Mouse (Mus musculus) midbrain, embryonic 15.5 days (tissue): ENCODE measurements around the gene Itga1. TPM values are rescaled to one million over a fixed set of nuclear protein-coding genes. Genes with fewer than 3 reads are reported as not detected.

Experiments
- ATAC-seq: fragments of 200-750 bp; cut with Nextera tagmentation; replicated peaks from 2 replicates; pipeline ENCODE4 v1.8.0; 2017; ENCODE audit warnings: moderate TSS enrichment
- H3K27ac ChIP-seq: fragments of 300-500 bp; sonication (generic); 2 replicates; pipeline ENCODE4 v1.5.1; 2015; ENCODE audit warnings: mild to moderate bottlenecking, inconsistent platforms
- H3K27me3 ChIP-seq: fragments of 300-500 bp; sonication (generic); replicated peaks from 2 replicates; pipeline ENCODE4 v1.6.1; 2015; ENCODE audit warnings: inconsistent platforms
- H3K36me3 ChIP-seq: fragments of 300-500 bp; sonication (generic); replicated peaks from 2 replicates; pipeline ENCODE4 v1.6.1; 2015; ENCODE audit warnings: inconsistent platforms
- H3K4me1 ChIP-seq: fragments of 300-500 bp; sonication (generic); 2 replicates; pipeline ENCODE4 v1.6.1; 2015; ENCODE audit warnings: inconsistent platforms
- H3K4me2 ChIP-seq: fragments of 300-500 bp; sonication (generic); 2 replicates; pipeline ENCODE4 v1.6.1; 2015; ENCODE audit warnings: inconsistent platforms, mild to moderate bottlenecking, moderate library complexity
- H3K4me3 ChIP-seq: fragments of 300-500 bp; sonication (generic); 2 replicates; pipeline ENCODE4 v1.5.1; 2015; ENCODE audit warnings: mild to moderate bottlenecking, inconsistent platforms
- H3K9ac ChIP-seq: fragments of 300-500 bp; sonication (generic); 2 replicates; pipeline ENCODE4 v1.6.1; 2015; ENCODE audit warnings: mild to moderate bottlenecking, inconsistent platforms
- H3K9me3 ChIP-seq: fragments of 300-500 bp; sonication (generic); 2 replicates; pipeline ENCODE4 v1.6.1; 2016; ENCODE audit warnings: inconsistent platforms
- WGBS: fragments of 180-500 bp; shearing (Covaris S2); methylation state at CpG from one replicate; pipeline ENCODE4 v1.1.7; 2015; ENCODE audit warnings: mixed read lengths; 5-methylcytosine and 5-hydroxymethylcytosine counted together
- polyA plus RNA-seq: library from polyadenylated mRNA; unstranded; fragments of >200 nt; fragmentation: Nextera tagmentation; extraction: Ambion mirVana; gene quantifications from 2 replicates; pipeline ENCODE4 v1.2.1, GENCODE M21; 2015

Itga1 gene
- polyA plus RNA-seq, 1 experiment from 2014 or later: 7.6 TPM

DNA sequence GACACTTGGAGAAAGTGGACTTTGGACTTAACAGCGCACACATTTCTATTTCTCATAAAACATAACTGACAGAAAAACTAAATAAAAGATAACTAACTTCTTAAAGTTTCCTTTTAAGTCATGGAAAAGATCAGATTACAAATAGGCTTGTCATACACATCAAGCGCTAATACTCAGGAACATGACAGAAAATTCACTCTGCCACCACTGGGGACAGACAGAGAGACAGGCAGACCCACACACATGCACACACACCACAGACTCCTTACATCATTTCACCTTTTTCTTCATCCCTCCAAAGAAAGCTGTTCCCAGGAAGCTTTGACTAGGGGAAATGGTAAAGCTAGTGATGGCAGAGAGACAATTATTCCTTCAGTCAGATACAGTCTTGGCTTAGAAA lies 6.4 kb downstream of the Itga1 start:
- Histone ChIP-seq H3K27ac (no peak overlapping the region), H3K9me3 (no peaks in the 10 kb centered on the region), H3K27me3 (peaks cover 12% of the 10 kb centered on the region; the same call in 1 of the 2 replicates), H3K36me3 (no peaks in the 10 kb centered on the region), H3K9ac (no peak overlapping the region), H3K4me3 (no peak overlapping the region), H3K4me1 (peaks cover 4% of the 10 kb centered on the region), H3K4me2 (no peak overlapping the region)
- WGBS: 90% methylated on average over 2 of the region's 2 CpGs
- ATAC-seq: no peak

DNA sequence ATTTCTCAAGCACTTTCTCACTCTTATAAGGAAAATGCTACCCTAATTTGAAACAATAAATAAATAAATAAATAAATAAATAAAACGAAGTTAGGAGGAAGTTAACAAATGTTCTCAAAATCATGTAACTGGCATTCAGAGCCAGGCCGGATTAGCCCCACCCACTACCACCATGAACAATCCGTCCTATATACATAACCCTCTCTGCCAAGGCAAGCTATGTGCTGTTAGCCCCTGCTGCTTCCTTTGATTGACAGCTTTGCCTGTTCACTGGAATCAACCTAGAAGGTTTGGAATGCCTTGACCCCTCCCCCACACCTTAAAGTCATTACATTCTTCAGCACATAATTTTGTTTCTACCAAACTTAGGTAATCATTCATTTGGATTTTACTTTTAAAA lies 10.3 kb downstream of the Itga1 start:
- Histone ChIP-seq H3K27me3 (0 out of 2 replicates have a peak, but pooled peaks cover 2% of the 10 kb centered on the region), H3K36me3 (peaks cover 9% of the 10 kb centered on the region), H3K9me3 (no peaks in the 10 kb centered on the region), H3K9ac (no peak overlapping the region), H3K4me3 (no peak overlapping the region), H3K27ac (no peak overlapping the region), H3K4me1 (peaks cover 18% of the 10 kb centered on the region), H3K4me2 (no peak overlapping the region)
- no peak for ATAC-seq
- WGBS: 69% methylated on average over 3 of the region's 3 CpGs

DNA sequence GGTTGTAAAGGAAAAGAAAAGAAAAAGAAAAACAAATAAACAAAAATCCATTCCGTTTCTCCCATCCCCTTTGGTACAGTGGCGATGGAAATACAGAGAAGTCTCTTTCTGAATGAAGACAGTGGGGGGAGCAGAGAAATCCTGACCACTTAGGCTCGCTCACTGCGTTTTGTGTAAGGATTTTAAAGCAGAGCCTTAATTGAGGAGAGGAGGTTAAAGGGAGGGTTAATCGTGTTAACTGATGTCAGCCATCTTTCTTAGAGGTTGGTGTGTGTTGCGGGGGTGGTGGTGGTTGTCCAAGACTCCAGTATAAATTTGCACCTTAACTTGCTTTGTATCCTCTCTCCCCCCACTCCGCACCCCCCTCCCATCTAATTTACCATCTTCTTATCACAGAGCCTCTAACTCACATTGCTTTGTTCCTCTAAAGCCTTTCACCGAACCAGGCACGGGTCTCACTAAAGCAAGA lies 10.8 kb downstream of the Itga1 start:
- Histone ChIP-seq H3K4me1 (peaks cover 18% of the 10 kb centered on the region), H3K4me2 (peak overlapping the region; percentile 91), H3K4me3 (peak overlapping the region; percentile 63), H3K36me3 (peaks cover 9% of the 10 kb centered on the region), H3K27ac (no peak overlapping the region), H3K9ac (peak overlapping the region; percentile 29; the same call in 1 of the 2 replicates), H3K9me3 (no peaks in the 10 kb centered on the region), H3K27me3 (0 out of 2 replicates have a peak, but pooled peaks cover 2% of the 10 kb centered on the region)
- ATAC-seq: no peak
- WGBS: 52% methylated on average over 9 of the region's 9 CpGs

DNA sequence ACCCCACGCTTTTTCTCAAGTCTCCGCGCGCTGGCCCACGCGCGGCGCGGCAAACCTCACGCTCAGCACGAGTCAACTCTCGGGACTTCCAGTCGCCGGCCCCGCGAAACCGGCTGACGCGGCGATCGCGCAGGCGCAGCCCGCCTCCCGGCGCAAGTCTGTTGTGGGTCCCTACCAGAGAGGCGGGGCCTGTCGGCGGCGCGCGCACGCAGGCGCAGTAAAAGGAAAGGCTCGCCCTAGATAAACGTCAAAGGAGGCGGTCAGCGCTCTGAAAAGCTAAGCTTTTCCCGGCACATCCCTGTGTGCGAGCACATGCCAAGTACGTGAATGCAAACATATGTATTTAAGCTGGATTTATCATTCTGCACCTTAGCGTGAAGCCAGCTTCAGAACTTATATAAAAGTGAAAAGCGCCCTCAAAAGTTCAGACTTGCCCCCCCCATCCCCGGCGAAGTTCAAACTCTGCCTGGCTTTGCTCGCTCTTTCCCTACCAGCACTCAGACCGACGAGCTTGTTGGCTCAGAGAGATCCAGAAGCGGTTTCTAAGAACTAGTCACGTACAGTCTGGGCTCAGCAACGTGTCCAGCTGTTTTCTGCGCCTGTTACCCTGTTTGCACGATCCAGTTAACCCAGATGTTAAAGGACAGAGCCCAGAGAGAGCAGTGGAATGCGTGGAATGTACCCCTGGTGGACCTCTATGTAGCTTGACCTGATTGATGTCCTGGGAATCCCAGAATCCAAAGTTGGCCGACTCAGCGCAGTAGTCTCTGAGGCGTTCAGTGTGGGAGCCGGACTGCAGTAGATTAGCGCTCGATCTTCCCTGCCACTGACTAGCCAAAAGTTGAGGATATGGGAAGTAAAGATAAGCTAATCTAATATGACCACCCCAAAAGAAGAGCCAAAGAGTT lies 11.4 kb downstream of the Itga1 start, which contains the start of gene Pelo:
Gene Pelo, minus strand, starts transcription at position 118 of the 908 bp plus-strand sequence.
- under 1% methylated on average over 60 of the region's 60 CpGs for WGBS
- H3K4me3 ChIP-seq: peak within 1 kb of the TSS; percentile 63
- peak within 1 kb of the TSS; percentile 59; the same call in 1 of the 2 replicates for H3K27ac ChIP-seq
- peak; percentile 98 for ATAC-seq
- H3K27me3 ChIP-seq: 0 out of 2 replicates have a peak, but pooled peaks cover 2% of the 10 kb centered on the region
- H3K4me2 ChIP-seq: peak within 1 kb of the TSS; percentile 91
- H3K9me3 ChIP-seq: no peaks in the 10 kb centered on the region
- H3K9ac ChIP-seq: peak within 1 kb of the TSS; percentile 78
- peaks cover 18% of the 10 kb centered on the region for H3K4me1 ChIP-seq
- peaks cover 9% of the 10 kb centered on the region for H3K36me3 ChIP-seq

DNA sequence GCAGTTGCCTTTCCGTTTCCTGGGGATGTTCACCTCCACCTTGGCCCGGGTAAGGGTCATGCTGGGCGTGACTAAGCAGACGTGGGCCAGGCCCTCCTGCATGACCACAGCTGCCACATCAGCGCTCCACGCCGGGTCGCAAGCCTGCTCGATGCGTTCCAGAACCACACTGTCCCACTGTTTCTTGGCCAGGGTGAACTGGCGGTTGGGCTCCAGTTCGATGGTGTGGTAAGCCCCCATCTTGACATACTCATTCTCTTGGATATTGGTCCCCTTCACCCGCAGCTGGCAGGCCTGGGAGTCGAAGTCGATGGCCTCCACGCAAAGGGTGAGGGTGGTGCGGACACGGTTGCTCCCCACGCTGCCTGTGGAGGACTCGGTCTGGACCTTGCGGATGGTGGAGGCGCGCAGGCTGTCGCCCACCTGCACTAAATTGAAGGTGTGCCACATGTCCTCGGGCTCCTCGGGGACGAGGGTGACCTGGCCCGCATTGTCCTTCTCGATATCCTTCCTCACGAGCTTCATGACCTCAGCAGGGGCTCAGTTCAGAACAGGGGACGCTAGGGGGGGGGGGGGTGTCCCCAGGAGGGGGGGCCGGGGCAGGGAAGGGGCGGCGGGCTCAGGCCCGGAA lies 12.3 kb downstream of the Itga1 start:
- H3K27ac ChIP-seq: peak overlapping the region; percentile 59; the same call in 1 of the 2 replicates
- 10% methylated on average over 30 of the region's 35 CpGs for WGBS

DNA sequence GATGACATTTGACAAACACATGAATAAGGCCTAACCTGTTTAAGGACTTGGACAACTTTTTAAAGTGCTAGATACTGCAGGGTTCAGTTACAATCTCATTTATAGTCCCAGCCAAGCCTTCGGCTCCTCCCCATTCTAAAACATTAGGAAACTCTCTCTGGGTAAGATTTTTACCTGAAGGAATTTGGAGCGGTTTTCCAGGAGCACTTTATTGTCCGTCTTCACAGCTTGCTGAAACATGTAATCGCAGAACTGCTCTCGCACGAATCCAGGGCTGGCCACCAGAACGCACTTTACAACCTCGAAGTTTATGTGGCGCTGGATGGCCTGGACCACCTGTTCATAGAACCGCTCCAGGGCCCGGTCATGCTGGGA lies 12.8 kb downstream of the Itga1 start:
- WGBS: 74% methylated on average over 11 of the region's 11 CpGs
- H3K27me3 ChIP-seq: 0 out of 2 replicates have a peak, but pooled peaks cover 2% of the 10 kb centered on the region
- H3K36me3 ChIP-seq: peaks cover 9% of the 10 kb centered on the region
- ATAC-seq: no peak
- H3K4me2 ChIP-seq: peak overlapping the region; percentile 91
- H3K4me3 ChIP-seq: peak overlapping the region; percentile 63
- H3K4me1 ChIP-seq: peaks cover 18% of the 10 kb centered on the region
- H3K27ac ChIP-seq: no peak overlapping the region
- peak overlapping the region; percentile 78 for H3K9ac ChIP-seq
- no peaks in the 10 kb centered on the region for H3K9me3 ChIP-seq

More for the DNA sequence above, 12.3 kb downstream of the Itga1 start:
- Histone ChIP-seq H3K36me3 (peaks cover 9% of the 10 kb centered on the region), H3K4me3 (peak overlapping the region; percentile 63), H3K4me1 (peaks cover 18% of the 10 kb centered on the region), H3K27me3 (0 out of 2 replicates have a peak, but pooled peaks cover 2% of the 10 kb centered on the region), H3K4me2 (peak overlapping the region; percentile 91), H3K9ac (peak overlapping the region; percentile 78), H3K9me3 (no peaks in the 10 kb centered on the region)
- peak; percentile 86 for ATAC-seq

DNA sequence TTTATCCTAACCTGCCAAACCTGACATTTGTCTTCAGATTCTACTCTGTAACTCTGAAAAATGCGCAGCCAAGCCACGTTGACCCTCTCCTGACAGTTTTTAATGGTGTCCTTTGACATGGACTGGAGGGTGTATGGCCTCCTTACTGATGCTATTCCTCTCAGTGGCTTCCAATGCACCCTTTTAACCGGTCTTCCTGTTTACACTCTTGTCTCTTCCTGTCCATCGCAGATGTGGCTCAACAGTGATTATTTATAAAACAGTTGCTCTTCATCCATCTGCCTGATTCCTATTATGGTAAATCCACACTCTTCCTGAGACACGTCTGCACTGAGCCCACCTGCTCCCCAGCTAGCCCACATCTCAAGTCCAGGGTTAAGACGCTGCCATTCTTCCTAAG lies 15.8 kb downstream of the Itga1 start:
- no peak overlapping the region for H3K27ac ChIP-seq
- 92% methylated on average over 6 of the region's 6 CpGs for WGBS
- H3K4me3 ChIP-seq: no peak overlapping the region
- H3K36me3 ChIP-seq: peaks cover 9% of the 10 kb centered on the region
- H3K4me1 ChIP-seq: peaks cover 18% of the 10 kb centered on the region
- ATAC-seq: no peak
- no peaks in the 10 kb centered on the region for H3K27me3 ChIP-seq
- no peak overlapping the region for H3K9ac ChIP-seq
- H3K9me3 ChIP-seq: no peaks in the 10 kb centered on the region
- no peak overlapping the region for H3K4me2 ChIP-seq

DNA sequence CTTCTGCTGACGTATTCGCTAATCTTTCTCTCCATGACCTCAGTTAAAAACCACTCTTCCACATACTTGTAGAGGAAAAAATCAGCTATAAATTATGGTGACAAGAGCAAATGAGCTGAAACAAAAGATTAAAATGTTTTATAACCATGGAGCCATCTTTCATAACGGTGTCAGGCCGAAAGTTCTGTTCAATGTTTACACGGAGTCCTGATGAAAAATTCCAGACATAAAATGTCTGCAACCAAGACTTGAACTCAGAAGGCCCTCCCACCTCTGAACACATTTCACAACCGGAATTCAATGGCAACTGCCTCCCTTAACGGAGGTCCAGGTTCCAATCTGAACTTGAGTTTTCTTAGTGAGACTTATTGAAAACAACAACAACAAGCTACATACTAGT lies 19.4 kb downstream of the Itga1 start:
- no peaks in the 10 kb centered on the region for H3K4me1 ChIP-seq
- H3K36me3 ChIP-seq: 0 out of 2 replicates have a peak, but pooled peaks cover 3% of the 10 kb centered on the region
- H3K27me3 ChIP-seq: no peaks in the 10 kb centered on the region
- ATAC-seq: no peak
- H3K4me3 ChIP-seq: no peak overlapping the region
- H3K9me3 ChIP-seq: no peaks in the 10 kb centered on the region
- no peak overlapping the region for H3K27ac ChIP-seq
- no peak overlapping the region for H3K9ac ChIP-seq
- 94% methylated on average over 7 of the region's 7 CpGs for WGBS
- H3K4me2 ChIP-seq: no peak overlapping the region

DNA sequence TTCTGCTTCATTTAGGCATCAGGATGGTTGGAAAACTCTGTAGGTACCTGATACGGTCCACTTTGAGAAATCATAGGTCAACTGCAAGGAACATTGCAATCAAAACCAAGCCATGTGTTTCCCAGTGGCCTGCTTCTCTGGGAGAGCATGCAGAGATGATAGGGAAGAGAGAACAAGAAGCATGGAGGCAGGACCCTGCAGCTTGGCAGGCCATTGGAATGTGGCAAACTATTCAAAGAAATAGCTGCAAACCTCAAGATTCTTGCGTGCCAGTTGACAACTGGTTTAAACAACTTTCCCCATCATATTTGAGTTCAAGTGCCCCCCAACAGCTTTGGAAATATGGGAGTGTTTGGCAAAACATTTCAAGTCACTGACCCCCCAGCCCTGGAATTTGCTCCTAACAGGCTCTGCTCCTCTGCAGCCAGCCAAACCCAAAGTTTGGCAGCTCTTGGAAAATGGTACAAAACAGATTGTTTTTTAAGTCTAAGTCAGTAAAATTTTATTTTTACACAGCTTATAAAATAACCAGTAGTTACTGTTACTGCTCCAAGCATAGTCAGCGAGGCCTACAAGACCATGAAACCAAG lies 21.7 kb downstream of the Itga1 start:
- Histone ChIP-seq H3K36me3 (no peaks in the 10 kb centered on the region), H3K9ac (no peak overlapping the region), H3K9me3 (no peaks in the 10 kb centered on the region), H3K4me2 (no peak overlapping the region), H3K27ac (no peak overlapping the region), H3K27me3 (no peaks in the 10 kb centered on the region), H3K4me1 (no peaks in the 10 kb centered on the region), H3K4me3 (no peak overlapping the region)
- WGBS: 91% methylated on average over 3 of the region's 3 CpGs
- no peak for ATAC-seq

DNA sequence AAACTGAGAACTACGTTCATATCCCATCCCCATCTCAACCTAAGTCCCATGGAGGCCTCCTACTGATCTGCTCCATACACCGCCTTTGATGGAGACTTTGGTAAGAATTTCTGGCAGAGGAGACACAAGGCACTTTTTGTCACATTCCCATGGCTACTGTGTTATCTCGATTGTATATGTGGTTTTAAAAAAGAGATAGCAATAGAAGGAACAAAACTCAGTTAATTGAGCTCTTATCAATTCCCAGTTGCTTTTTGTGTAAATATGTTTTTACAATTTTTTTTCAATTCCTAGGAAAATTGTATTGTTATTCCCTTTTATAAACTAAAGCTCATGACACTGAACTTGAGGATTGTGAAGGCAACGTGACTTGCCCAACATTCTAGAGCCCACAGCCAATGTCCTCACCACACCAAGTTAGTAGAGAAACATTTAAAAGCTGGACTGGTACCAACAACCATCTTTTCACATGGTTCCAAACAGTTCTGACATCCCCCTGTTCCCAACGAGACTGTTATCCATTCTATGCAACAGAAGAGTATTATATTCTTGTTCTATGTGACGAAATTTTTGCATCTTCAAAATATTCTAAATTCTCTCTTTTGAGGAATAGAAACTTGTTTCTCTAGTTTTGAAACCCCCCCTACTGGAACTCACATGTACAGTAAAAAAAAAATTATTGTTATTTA lies 22.6 kb downstream of the Itga1 start:
- H3K36me3 ChIP-seq: no peaks in the 10 kb centered on the region
- no peaks in the 10 kb centered on the region for H3K9me3 ChIP-seq
- 86% methylated on average over 6 of the region's 6 CpGs for WGBS

DNA sequence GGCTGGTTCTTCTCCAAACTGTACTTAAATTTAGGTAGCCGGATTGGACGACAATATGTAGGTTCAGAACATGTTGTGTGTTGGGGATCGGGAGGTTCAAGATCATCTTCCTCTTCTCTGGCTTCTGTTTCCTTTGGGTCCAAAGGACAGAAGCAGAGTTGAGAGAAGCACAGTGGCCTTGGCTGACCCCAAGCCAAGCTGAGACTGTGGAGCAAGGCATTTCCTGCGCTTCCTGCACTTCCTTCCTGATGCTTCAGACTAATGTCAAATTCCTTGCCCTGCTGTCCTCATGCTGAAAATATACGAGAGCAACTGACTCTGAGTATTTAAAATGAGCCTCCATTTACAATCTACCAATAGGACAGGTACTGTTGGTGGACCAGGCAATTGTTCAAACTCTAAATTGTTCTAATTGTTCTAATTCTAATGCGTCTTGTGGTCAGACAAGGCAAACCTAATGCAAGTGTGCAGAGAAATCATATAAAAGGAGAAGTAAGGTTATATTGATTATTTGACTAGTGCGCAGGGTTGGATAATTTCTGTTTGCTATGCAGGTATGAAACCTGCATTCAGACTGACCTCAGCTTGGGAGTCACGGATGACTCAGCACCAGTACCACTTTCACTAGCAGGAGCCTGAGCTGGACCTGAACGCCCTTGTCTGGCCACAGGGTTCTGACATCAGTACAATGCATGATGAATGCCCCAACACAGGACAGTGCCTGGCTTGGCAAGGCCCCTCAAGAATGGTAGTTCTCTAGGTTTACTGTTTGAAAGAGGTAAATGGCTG lies 24.2 kb downstream of the Itga1 start:
- Histone ChIP-seq H3K36me3 (no peaks in the 10 kb centered on the region), H3K27ac (no peak overlapping the region), H3K4me1 (no peaks in the 10 kb centered on the region), H3K4me2 (no peak overlapping the region), H3K9ac (no peak overlapping the region), H3K4me3 (no peak overlapping the region), H3K9me3 (no peaks in the 10 kb centered on the region), H3K27me3 (no peaks in the 10 kb centered on the region)
- 86% methylated on average over 9 of the region's 9 CpGs for WGBS
- no peak for ATAC-seq

More for the DNA sequence above, 22.6 kb downstream of the Itga1 start:
- Histone ChIP-seq H3K4me2 (no peak overlapping the region), H3K4me3 (no peak overlapping the region), H3K9ac (no peak overlapping the region), H3K27ac (no peak overlapping the region), H3K4me1 (no peaks in the 10 kb centered on the region), H3K27me3 (no peaks in the 10 kb centered on the region)
- ATAC-seq: no peak
